Mouse (Mus musculus) regulatory T cell (primary cell): ENCODE data around the gene Abca7.
"Not testable (repeated sequence)": the region's sequence is repeated elsewhere in the genome, so short reads cannot be mapped to it uniquely, and the experiment has no call there.

ENCODE experiments used
- in situ Hi-C: fragments of 300-600 bp; cut with MboI, MseI; formaldehyde crosslinking; loops from one replicate; pipeline ENCODE4 v1.15.1; 2025; ENCODE audit warnings: high pct_unique_total_duplicates

Gene Abca7

DNA sequence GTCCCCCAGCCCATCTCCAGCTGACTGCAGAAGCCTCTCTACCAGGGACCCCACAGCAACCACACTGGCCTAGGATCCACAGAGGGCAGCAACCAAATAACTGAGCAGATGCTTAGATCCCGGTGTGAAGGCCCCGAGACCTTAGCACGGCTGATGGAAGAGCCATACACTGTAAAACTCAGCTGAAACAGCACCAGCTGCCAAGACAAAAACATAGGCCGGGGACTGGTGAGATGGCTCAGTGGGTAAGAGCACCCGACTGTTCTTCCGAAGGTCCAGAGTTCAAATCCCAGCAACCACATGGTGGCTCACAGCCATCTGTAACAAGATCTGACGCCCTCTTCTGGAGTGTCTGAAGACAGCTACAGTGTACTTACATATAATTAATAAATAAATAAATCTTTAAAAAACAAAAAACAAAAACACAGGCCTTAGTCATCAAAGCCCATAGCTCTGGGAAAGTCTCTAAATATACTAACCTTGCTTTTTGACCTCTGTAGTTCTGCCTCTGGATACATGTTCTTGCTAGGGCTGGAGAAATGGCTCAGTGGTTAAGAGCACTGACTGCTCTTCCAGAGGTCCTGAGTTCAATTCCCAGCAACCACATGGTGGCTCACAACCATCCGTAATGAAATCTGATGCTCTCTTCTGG is 45.2 kb downstream of the Abca7 start:
- in situ Hi-C loops: not testable (repeated sequence)

DNA sequence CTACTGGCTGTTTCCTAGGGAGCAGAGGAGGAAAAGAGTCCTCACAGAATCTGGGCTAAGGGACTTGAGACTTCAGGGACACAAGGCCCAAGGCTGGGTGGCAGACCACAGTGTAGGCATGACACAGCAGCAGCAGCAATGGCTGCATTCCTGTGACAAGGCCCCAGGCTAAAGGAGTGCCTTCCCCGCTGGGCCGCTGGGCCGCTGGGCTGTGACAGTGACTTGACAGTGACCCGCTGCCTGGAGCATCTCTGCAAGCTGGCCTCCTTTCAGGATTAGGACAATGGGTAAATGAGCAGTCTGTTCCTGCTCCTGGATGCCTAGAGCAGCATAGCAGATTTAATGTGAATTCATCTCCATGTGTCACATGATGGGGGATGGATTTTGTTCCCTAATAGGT is 47.8 kb downstream of the Abca7 start:
- in situ Hi-C loops: no loop called here

DNA sequence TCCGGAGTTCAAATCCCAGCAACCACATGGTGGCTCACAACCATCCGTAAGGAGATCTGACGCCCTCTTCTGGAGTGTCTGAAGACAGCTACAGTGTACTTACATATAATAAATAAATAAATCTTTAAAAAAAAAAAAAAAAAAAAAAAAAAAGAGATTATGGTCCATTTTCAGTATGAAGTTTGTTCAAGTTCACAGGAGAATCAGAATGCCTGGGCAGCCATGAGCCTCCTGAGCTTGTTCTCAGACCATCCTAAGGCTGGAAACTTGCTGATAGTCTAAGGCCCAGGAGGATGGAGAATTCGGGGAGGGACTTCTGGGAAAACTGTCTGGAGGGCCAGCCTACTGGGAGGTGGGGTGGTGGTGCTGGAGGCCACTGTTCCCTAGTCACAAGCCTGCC is 49.1 kb downstream of the Abca7 start:
- in situ Hi-C loops: not testable (repeated sequence)

DNA sequence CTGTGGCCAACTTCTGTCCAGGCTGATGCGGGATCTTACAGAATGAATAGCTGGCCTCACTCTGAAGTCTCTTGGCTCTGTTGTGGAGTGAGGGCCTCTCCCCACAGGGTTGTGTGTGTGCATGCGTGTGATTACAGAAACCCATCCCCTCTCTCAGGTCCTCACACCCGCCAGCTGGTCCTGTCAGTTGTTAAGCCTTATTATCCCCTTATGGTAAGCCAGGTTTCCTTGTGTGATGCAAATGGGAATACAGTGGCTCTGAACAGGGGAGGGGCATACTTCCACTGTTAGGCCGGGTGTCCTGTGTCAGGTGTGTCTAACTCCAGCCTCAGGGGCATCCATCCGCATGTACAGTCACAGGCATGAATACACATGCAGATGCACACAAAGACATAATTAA is 49.5 kb downstream of the Abca7 start:
- in situ Hi-C loops: no loop called here

DNA sequence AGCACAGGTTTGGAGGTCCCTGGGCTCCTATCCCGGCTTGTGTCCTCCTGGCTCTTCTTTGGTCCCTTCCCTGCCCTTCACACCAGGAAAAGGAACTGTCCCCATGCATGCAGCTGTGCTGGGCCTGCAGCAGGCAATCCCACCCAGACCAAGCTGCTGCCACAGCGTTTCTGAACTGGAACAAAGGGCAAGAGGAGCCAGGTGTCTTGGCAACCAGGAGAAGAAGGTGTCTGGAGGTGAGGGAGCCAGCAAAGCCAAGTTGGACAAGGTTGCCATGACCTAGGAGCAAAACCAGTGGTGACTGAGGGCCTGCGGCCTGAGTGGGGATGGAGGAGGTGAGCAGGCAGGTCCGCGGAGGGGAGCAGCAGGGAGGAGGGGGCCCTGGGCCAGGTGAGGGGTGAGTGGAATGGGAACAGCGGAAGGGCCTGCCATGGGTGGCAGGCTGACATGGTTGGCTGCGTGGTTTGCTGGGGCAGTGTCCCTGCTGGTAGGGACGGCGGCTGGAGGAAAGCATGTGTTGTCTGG is 50.8 kb downstream of the Abca7 start, which contains the start of gene Gpx4:
TSS of gene Gpx4 (plus strand) at position 126 of the 525 bp plus-strand sequence.
- in situ Hi-C loops: no loop called here

DNA sequence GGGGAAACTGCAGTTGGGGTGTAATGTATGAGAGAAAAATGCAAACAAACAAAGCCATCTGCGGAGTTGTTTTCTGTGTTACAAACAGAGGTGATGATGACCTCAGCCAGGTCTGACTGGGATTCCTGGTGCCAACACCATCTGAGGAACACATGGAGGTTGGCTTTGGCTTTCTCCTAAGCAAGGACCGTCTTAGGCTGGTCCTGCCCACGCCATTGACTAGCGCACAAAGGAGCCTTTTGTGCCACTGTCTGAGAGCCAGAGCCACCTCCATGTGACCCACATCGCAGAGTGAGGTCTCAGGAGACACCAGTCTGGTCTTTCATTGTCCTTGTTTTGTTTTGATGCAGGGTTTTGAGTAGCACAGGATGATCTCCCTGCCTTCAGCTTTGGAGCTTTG is 52.1 kb downstream of the Abca7 start:
- in situ Hi-C loops: no loop called here

DNA sequence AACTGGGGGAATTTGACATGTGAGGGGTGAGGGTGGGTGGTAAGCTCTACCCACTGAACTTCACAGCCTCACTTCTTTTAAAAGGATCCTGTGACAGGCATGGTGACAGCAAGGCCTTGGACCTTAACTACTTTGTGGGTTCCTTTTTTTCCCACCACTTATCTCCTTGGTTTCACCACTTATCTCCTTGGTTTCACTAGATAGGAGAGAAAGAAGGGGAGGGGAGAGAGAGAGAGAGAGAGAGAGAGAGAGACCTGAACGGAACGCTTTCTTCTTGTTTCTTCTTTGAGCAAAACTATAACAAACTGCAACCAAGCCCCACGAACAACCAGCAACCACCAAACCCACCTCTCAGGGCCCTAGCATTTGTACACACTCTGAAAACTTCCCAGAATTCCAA is 52.5 kb downstream of the Abca7 start:
- in situ Hi-C loops: no loop called here

DNA sequence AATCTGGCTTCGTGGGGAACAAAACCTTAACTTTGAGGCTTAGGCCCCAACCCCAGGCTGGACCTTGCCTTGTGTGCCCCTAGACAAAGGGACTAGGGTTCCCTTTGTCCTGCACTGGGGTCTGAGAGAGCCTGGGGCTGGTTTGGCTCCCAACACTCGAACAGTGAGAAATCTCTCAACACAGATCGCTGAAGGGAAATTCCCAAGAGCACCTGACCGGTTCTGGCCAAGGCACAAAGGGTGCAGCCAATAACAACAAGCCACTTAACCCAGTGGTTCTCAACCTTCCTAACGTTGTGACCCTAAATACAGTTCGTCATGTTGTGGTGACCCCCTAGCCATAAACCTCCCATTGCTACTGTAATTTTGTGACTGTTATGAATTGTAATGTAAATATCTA is 54.0 kb downstream of the Abca7 start:
- in situ Hi-C loops: loop anchor here (25.0 kb wide), 1 partner anchor 1463 kb away; the partner anchor contains the start of gene Syde1

DNA sequence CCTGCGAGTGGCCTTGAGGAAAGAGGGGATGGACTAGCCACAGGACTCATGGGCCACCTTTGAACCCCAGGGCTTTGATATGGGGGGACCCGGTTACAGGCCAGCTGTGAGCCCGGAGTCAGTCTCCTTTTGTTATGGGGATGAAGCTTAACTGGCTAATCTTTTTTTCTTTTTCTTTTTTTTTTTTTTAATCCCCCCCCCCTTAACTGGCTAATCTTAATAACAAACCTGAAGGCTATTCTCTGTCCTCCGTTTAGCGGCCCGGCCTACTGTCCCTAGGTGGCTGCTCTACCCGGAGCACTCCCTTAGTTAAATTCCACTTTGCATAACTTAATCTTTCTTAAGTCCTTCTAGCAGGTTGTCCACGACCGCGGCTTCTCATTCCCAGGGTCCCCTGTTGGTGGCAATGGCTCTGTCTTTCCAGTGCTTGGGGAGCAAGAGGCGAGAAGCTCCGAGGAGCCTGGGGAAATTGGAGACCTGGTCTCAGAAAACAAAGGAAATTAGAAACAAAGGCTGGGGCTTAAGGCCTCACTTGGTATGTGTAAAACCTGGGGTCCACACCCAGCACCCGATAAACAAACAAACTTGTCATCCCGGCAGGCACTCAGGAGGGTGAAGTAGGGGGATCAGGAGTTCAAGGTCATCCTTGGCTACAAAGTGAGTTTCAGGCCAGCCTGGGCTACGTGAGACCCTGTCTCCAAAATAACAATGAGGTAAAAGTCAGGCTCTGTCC is 54.8 kb downstream of the Abca7 start:
- in situ Hi-C loops: loop anchor here (25.0 kb wide), 1 partner anchor 1464 kb away; the partner anchor contains the start of gene Syde1

DNA sequence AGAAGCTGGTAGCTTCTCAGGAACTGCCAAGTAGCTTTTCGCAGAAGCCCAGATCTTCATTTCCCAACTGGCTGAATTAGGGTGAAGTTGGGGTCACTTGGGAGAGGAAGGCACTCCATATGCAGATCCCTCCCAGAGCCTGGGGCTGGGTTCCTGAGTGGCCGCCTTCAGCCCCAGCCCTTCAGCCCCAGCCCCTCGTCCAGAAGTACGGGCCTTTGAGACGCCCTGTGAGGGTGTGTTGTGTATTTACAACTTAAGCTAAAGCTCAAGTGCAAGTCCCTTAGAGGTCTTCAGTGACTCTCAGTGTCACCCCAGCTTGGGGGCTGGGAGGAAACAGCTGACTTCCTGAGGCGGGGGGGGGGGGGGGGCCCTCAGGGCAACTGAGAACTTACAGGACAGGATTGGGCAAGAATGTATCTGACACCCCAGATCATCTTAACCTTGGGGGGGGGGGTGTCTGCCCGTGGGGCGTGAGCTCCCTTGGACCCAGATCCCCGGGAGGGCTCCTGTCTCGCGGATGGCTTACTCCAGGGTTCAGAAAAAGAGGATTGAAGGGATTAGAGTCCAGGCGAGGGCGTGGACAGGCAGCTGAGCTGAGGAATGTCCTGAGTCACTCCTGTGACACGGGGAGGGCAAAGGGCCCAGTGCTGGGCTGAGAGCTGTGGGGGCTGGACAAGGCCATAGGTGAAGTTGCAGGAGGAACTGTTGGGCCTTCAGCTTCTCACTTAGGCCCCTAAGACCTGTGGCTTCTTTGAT is 55.5 kb downstream of the Abca7 start:
- in situ Hi-C loops: loop anchor here (25.0 kb wide), 1 partner anchor 1464 kb away; the partner anchor contains the start of gene Syde1

DNA sequence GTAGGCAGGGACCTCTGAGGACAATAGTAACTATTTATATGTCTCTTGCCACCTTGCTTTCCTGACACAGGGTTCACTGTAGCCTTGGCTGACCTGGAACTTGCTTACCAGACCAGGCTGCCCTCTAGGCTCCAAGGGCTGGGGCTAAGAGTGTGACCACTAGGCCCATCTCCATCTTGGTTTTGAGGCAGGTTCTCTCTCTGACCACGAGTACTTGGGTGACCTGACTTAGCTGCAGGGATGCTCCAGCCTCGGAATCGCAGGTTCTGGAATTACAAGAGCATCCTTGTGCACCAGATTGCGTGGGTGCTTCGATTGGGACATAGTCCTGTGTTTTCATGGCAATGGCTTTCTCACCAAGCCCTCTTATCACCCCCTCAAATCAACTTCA is 56.1 kb downstream of the Abca7 start:
- in situ Hi-C loops: loop anchor here (25.0 kb wide), 1 partner anchor 1465 kb away; the partner anchor contains the start of gene Syde1

DNA sequence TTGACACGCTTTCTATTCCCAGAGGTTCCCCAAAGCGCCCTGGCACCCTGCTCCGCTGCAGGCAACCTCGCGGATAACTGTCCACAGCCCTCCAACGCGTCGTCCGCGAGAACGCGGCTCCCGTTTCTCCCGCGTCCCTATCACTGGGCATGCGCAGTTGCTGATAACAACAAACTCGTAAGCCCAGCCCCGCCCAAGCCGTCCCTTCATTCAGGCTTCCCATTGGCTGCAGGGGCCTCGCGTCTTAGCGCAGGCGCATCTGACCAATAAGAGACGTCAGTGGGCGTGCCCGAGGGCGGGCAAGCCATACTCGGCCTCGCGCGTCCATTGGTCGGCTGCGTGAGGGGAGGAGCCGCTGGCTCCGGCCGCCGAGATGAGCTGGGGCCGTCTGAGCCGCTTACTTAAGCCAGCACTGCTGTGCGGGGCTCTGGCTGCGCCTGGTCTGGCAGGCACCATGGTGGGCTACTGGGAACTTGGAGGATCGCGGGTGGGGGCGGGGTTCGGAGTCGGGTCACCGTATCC is 57.0 kb downstream of the Abca7 start:
- in situ Hi-C loops: loop anchor here (25.0 kb wide), 1 partner anchor 1466 kb away; the partner anchor contains the start of gene Syde1

DNA sequence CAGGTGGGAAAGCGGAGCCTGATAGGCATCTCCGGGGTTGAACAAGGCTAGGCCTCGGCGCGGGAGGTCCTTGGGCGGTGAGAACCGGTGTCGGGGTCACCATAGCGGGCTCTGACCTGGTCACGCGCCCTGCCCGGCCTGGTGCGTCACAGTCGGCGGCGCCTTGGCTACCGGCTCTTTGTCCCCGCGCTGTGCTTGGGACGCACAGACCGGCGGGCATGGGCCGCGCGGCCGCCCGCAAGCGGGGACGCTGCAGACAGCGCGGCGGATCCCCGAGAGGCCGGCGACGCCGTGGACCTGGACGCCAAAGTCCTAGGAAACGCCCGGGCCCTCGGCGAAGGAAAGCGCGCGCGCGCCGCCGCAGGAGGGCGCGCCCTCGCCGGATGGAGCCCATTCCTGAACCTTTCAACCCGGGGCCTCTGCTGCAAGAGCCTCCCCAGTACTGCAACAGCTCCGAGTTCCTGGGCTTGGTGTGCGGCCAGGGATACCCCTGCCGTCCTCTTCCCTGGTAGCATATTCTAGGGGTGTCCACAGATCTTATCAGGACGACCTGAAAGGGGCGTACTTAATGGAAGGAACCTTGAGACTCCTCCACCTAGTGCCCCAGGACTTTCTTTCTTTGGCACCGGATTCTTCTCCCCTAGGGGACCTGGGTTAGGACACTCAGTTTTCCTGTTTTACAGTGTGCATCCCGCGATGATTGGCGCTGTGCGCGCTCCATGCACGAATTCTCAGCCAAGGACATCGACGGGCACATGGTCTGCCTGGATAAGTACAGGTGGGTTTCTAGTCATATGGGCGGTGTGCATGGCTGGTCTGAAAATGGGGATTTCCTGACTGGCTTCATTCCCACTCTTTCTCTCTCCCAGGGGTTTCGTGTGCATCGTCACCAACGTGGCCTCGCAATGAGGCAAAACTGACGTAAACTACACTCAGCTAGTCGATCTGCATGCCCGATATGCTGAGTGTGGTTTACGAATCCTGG is 57.8 kb downstream of the Abca7 start:
- in situ Hi-C loops: loop anchor here (25.0 kb wide), 1 partner anchor 1467 kb away; the partner anchor contains the start of gene Syde1

DNA sequence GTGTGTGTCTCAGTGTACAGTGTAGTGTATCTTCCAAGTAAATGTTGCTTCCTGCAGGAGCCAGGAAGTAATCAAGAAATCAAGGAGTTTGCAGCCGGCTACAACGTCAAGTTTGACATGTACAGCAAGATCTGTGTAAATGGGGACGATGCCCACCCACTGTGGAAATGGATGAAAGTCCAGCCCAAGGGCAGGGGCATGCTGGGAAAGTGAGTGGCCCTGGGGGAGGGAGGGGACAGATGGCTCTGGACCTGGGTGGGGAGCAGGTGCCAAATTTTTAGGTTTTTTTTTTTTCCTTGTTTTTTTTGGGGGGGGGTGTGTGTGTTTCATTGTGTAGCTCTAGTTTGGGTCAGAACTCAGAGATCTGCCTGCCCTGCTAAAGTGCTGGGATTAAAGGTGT is 58.6 kb downstream of the Abca7 start:
- in situ Hi-C loops: loop anchor here (25.0 kb wide), 1 partner anchor 1468 kb away; the partner anchor contains the start of gene Syde1

DNA sequence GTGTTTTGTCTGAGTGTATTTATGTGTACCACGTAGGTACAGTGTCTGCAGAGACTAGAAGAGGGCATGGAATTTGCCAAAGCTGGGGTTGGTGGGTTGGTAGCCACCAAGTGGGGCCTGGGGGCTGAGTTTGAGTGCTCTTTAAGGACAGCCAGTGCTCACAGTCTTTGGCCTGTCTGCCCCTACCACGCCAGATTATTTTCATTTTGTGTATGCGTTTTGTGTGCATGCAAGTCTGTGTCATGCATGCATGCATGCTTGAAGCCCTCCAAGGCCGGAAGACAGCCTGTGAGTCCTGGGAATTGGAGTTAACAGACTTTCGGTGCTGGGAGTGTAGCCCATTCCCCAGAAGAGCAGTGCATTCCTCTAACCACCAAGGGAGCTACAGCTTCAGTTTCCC is 59.1 kb downstream of the Abca7 start:
- in situ Hi-C loops: loop anchor here (25.0 kb wide), 1 partner anchor 1468 kb away; the partner anchor contains the start of gene Syde1

DNA sequence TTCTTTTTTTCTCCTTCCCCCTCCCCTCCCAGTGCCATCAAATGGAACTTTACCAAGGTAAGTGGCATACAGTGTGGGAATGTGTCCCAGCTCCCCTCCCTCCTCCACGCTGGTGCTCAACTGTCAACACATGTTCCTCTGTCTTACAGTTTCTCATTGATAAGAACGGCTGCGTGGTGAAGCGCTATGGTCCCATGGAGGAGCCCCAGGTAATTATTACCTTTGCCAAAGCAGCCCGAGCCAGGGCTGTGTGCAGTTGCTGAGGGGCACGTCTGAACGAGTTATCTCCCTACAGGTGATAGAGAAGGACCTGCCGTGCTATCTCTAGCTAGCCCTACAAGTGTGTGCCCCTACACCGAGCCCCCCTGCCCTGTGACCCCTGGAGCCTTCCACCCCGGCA is 59.6 kb downstream of the Abca7 start:
- in situ Hi-C loops: loop anchor here (25.0 kb wide), 1 partner anchor 1469 kb away; the partner anchor contains the start of gene Syde1

DNA sequence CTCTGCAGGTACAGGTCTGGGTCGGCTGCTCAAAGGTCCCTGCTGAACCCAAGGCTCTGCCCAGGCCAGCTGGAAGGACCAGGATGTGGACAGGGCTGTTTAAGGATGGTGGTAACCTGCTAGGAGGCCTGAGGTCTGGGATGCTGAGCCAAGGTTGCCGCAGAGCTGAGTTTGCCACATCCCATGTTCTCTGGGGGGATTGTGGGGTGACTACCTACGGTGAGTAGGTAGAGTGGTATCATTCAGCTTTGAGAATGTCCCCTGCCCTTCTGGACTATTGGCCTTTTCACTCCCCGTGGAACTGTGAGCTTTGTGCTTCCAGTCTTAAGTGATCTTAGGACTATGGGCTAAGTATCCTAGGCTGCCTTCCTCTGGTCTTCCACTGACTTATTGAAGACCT is 60.2 kb downstream of the Abca7 start:
- in situ Hi-C loops: loop anchor here (25.0 kb wide), 1 partner anchor 1469 kb away; the partner anchor contains the start of gene Syde1

DNA sequence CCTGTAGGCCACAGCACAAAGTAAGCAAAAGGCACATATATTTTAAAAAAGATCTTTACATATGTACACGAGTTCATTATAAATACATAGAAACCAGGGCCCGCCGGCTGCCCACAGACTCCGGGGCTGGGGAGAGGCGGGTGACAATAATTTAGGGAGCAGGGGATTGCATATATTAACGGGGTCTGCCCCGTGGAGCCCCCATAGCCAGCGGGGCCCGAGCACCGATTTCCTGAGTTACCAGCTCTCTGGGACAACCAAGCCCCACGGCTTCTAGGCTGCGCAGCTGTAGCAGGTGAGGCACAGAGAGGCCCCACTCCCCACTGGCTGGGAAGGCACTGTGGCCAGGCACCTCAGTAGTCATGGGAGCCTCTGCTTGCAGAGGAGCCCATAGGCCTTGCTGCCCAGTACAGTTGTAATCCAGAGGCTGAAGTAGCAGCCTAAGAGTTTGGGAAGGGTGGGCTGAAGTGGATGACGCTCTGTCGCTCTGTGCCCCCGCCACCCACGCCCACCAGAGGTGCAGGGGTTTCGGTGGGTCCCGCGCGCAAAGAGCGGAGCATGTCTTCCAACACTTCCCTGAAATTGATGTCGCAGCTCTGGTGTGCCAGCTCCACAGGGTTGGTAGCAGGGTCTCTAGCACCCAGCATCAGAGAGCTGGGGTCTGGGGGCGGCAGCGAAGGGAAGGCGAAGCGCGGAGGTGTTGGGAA is 60.8 kb downstream of the Abca7 start:
- in situ Hi-C loops: loop anchor here (25.0 kb wide), 1 partner anchor 1470 kb away; the partner anchor contains the start of gene Syde1

DNA sequence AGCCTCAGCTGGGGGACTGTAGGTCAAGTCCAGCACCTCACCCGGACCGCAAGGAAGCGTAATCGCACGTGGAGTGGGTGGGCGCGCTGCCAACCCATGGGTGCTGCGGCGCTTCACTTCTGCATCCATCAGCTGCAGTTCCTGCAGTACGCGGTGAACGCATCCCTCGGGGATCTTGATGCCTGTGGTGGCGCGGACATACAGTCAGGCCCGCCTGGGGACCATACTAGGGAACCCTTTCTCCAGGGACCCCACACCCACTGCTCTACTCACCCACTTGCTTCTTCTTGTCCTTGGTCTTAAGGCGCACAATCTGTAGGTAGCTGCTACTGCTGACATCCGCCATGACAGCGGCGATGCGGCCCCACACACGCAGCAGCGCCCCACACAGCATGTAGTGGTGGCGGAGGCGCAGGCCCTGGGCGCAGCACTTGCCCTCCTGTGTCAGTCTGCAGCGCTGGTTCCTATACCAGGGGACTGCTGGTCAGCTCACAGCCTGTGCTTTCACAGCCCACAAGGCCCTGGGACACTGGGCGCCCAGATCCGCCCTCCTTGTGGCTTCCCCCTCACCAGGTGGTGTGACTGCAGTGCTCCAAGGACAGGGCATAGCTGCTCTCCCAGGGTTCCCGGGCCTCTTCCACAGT is 61.5 kb downstream of the Abca7 start:
- in situ Hi-C loops: loop anchor here (25.0 kb wide), 1 partner anchor 1471 kb away; the partner anchor contains the start of gene Syde1
